Mouse (Mus musculus) bone marrow macrophage, adult 2 months (primary cell): ENCODE measurements around the gene Syn2.

ENCODE experiments used
- CTCF ChIP-seq: IDR thresholded peaks from 2 replicates; pipeline ENCODE4 v1.5.1; 2012; ENCODE audit warnings: low read depth, mild to moderate bottlenecking, low read length, moderate library complexity
- POLR2A ChIP-seq: IDR thresholded peaks from 2 replicates; pipeline ENCODE4 v1.6.1; 2012; ENCODE audit warnings: mild to moderate bottlenecking, low read depth, low read length, borderline replicate concordance

DNA sequence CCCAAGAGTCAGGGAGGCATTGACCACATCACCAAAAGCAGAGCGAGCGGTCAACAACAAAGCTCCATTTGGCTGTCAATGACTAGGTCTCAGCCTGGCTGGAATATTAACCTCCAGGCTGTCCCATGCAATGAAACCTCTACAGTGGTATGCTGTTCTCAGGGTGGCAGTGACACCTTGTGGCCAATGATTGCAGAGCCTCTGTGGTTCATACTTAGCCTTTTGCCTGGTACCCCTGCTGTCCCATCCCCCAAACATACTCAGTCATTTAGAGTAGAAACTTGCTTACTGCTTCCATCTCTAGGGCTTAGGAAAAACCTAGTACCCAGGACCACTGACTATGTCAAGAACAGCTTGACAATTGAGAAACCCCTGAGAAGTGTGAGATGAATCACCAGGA lies 133.2 kb downstream of the Syn2 start:
- TF ChIP-seq CTCF (peak; percentile 64), POLR2A (no peak)
